Mouse (Mus musculus) brain, adult 10 weeks (tissue): ENCODE data around the gene Vmn2r80. TPM values are rescaled to one million over a fixed set of nuclear protein-coding genes. Genes with fewer than 3 reads are reported as not detected.

ENCODE experiments used
- polyA plus RNA-seq: library from polyadenylated mRNA; stranded (reverse); fragments of 350-450 nt; fragmentation: Illumina TruSeq; extraction: RNeasy Lipid Tissue Mini Kit (QIAGEN cat#74804); gene quantifications from one replicate; pipeline ENCODE4 v1.2.3, GENCODE M21; 2015; ENCODE audit warnings: low read depth, low replicate concordance

Vmn2r80 gene
- not detected for polyA plus RNA-seq

GRCm38 (mm10) chr10:79148469-79148868 is at the start of gene Vmn2r80:
Vmn2r80 (plus strand) TSS chr10:79148769.

Other genes with a start within 250 kb of the Vmn2r80 start
- gene Olfr1354, start 235.6 kb upstream of the Vmn2r80 start, polyA plus RNA-seq: not detected
- not detected for gene Olfr8, start 198.1 kb upstream of the Vmn2r80 start, polyA plus RNA-seq
- not detected for gene Olfr1353, start 185.5 kb upstream of the Vmn2r80 start, polyA plus RNA-seq
- gene Olfr1352, start 167.7 kb upstream of the Vmn2r80 start, polyA plus RNA-seq: not detected
- gene Olfr1351, start 136.3 kb upstream of the Vmn2r80 start, polyA plus RNA-seq: not detected
- not detected for gene Olfr57, start 120.0 kb upstream of the Vmn2r80 start, polyA plus RNA-seq
- gene 2610008E11Rik, start 51.2 kb upstream of the Vmn2r80 start, polyA plus RNA-seq: 23.8 TPM
- not detected for gene Vmn2r81, start 98.9 kb downstream of the Vmn2r80 start, polyA plus RNA-seq
- not detected for gene Vmn2r82, start 207.8 kb downstream of the Vmn2r80 start, polyA plus RNA-seq